In the genomic region with DNA sequence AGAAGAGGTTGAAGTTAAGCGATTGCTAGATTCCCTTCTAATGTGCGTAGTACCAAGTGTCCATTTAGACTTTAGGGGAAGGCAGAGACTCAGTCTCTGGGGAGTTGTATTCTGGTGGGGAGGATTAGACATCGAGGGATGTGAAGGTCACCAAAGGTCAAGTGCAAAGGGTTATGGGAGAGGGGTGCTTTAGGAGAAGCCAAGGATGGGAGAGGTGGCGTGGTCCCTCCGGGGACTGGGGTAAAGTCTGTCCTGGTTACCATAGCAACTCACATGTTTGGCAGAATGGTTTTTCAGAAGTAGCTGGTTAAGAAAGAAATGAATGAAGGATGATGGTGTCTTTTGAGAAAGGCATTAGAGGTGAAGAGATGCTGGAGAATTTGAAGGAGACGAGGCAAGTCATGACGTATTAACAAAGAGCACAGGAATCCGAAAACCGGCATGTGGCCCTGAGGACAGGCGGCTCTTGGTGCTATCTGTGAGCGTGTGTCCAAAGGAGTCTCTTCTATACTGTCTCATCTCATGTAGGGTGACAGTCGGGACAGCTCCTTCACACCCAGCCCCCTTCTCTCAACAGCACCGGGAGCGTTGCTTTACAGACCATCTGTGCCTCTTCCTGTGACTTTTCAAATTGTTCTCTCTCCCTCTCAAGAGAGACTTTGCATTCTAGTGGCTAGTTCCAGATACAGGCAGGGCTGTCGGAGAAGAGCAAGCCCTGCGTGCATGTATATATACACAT, we compare ENCODE assay signal across 11 mouse cellular contexts.
DNase-seq lines count a peak whose midpoint lies in the region; ATAC-seq and TF ChIP-seq lines count a peak whose summit lies in the region.
"Had no signal": no experiment of that assay in that cellular context is flagged by ENCODE, and none has a peak within 500 bp of the region (broad histone marks: within the 10 kb centered on the region; RNA-seq: fewer than 3 reads in every experiment).

No protein-coding gene starts in this region.

- H3K27me3 ChIP-seq in hindbrain, embryonic 11.5 days (ENCODE audit: control insufficient read depth, insufficient read depth, low read length), result no peaks in the 10 kb centered on the region
- no peaks in the 10 kb centered on the region for H3K27me3 ChIP-seq in hindbrain, embryonic 10.5 days (ENCODE audit: insufficient read depth, poor library complexity, severe bottlenecking)
- H3K27me3 ChIP-seq in forebrain, embryonic 14.5 days (replicated peaks; ENCODE audit: control insufficient read depth, insufficient read depth, low read length), result no peaks in the 10 kb centered on the region
- H3K27me3 ChIP-seq in hindbrain, embryonic 16.5 days (replicated peaks; ENCODE audit: control insufficient read depth, insufficient read depth, low read length), result no peaks in the 10 kb centered on the region
- no peaks in the 10 kb centered on the region for H3K27me3 ChIP-seq in midbrain, postnatal 0 days (ENCODE audit: insufficient read depth, low read length)

- H3K4me2 ChIP-seq in hindbrain, embryonic 11.5 days (replicated peaks; ENCODE audit: low read depth, low read length), result no peak overlapping the region
- H3K4me2 ChIP-seq in forebrain, embryonic 14.5 days (ENCODE audit: low read length), result no peak overlapping the region
- no peak overlapping the region for H3K4me2 ChIP-seq in hindbrain, embryonic 16.5 days (ENCODE audit: low read length)
- no peak overlapping the region for H3K4me2 ChIP-seq in midbrain, postnatal 0 days (ENCODE audit: low read depth, low read length, poor library complexity, severe bottlenecking)
- H3K4me2 ChIP-seq: liver, embryonic 11.5 days had no signal

- no peaks in the 10 kb centered on the region for H3K36me3 ChIP-seq in hindbrain, embryonic 11.5 days (ENCODE audit: control insufficient read depth, insufficient read depth, low read length)
- no peaks in the 10 kb centered on the region for H3K36me3 ChIP-seq in hindbrain, embryonic 10.5 days
- no peaks in the 10 kb centered on the region for H3K36me3 ChIP-seq in forebrain, embryonic 14.5 days (ENCODE audit: control insufficient read depth, insufficient read depth, low read length)
- H3K36me3 ChIP-seq in hindbrain, embryonic 16.5 days (ENCODE audit: control insufficient read depth, insufficient read depth, low read length), result no peaks in the 10 kb centered on the region
- no peaks in the 10 kb centered on the region for H3K36me3 ChIP-seq in midbrain, postnatal 0 days (ENCODE audit: insufficient read depth, low read length)

- H3K9me3 ChIP-seq in hindbrain, embryonic 11.5 days (ENCODE audit: control insufficient read depth, low read length), result no peaks in the 10 kb centered on the region
- H3K9me3 ChIP-seq in hindbrain, embryonic 10.5 days, result no peaks in the 10 kb centered on the region
- no peaks in the 10 kb centered on the region for H3K9me3 ChIP-seq in forebrain, embryonic 14.5 days (replicated peaks; ENCODE audit: control insufficient read depth, low read length)
- H3K9me3 ChIP-seq in hindbrain, embryonic 16.5 days (ENCODE audit: control insufficient read depth, low read length), result no peaks in the 10 kb centered on the region
- no peaks in the 10 kb centered on the region for H3K9me3 ChIP-seq in midbrain, postnatal 0 days (ENCODE audit: low read length)

- no peak for TF ChIP-seq CTCF in midbrain, postnatal 0 days (IDR thresholded peaks at IDR 0.05)

- no peak overlapping the region for H3K27ac ChIP-seq in hindbrain, embryonic 11.5 days (ENCODE audit: low read depth, low read length)
- no peak overlapping the region for H3K27ac ChIP-seq in hindbrain, embryonic 10.5 days
- peak overlapping the region; percentile 39 for H3K27ac ChIP-seq in forebrain, embryonic 14.5 days (ENCODE audit: low read depth, low read length)
- H3K27ac ChIP-seq in hindbrain, embryonic 16.5 days (ENCODE audit: low read depth, low read length), result 0 out of 2 replicates have a peak overlapping the region, but pooled peaks have one; percentile 23
- no peak overlapping the region for H3K27ac ChIP-seq in midbrain, postnatal 0 days (ENCODE audit: low read depth, low read length)

- H3K4me3 ChIP-seq in hindbrain, embryonic 11.5 days (ENCODE audit: low read depth, low read length), result no peak overlapping the region
- no peak overlapping the region for H3K4me3 ChIP-seq in hindbrain, embryonic 10.5 days
- H3K4me3 ChIP-seq in forebrain, embryonic 14.5 days (ENCODE audit: low read depth, low read length), result no peak overlapping the region
- H3K4me3 ChIP-seq in hindbrain, embryonic 16.5 days (ENCODE audit: low read length), result no peak overlapping the region
- no peak overlapping the region for H3K4me3 ChIP-seq in midbrain, postnatal 0 days (ENCODE audit: low read depth, low read length)

- no peaks in the 10 kb centered on the region for H3K4me1 ChIP-seq in hindbrain, embryonic 11.5 days (replicated peaks; ENCODE audit: control insufficient read depth, insufficient read depth, low read length)
- H3K4me1 ChIP-seq in hindbrain, embryonic 10.5 days (replicated peaks), result peaks cover 20% of the 10 kb centered on the region
- peaks cover 21% of the 10 kb centered on the region for H3K4me1 ChIP-seq in forebrain, embryonic 14.5 days (ENCODE audit: control insufficient read depth, insufficient read depth, low read length)
- peaks cover 18% of the 10 kb centered on the region for H3K4me1 ChIP-seq in hindbrain, embryonic 16.5 days (ENCODE audit: control insufficient read depth, insufficient read depth, low read depth, low read length)
- H3K4me1 ChIP-seq in midbrain, postnatal 0 days (ENCODE audit: insufficient read depth, low read length), result peaks cover 7% of the 10 kb centered on the region; the same call in 1 of the 2 replicates

- H3K9ac ChIP-seq in hindbrain, embryonic 11.5 days (ENCODE audit: low read depth, low read length), result no peak overlapping the region
- no peak overlapping the region for H3K9ac ChIP-seq in forebrain, embryonic 14.5 days (ENCODE audit: low read length)
- no peak overlapping the region for H3K9ac ChIP-seq in hindbrain, embryonic 16.5 days (ENCODE audit: low read depth, low read length)
- H3K9ac ChIP-seq in midbrain, postnatal 0 days (replicated peaks; ENCODE audit: low read length, poor library complexity, severe bottlenecking), result no peak overlapping the region

- WGBS in hindbrain, embryonic 11.5 days, result 56% methylated on average over 16 of the region's 16 CpGs
- 70% methylated on average over 16 of the region's 16 CpGs for WGBS in hindbrain, embryonic 10.5 days
- 54% methylated on average over 16 of the region's 16 CpGs for WGBS in forebrain, embryonic 14.5 days
- WGBS in hindbrain, embryonic 16.5 days, result 48% methylated on average over 16 of the region's 16 CpGs
- WGBS in midbrain, postnatal 0 days, result 47% methylated on average over 16 of the region's 16 CpGs

- ATAC-seq in hindbrain, embryonic 11.5 days (ENCODE audit: low FRiP score), result 0 out of 2 replicates have a peak, but pooled peaks have one; percentile 33
- ATAC-seq in forebrain, embryonic 14.5 days, result peak; percentile 85; the same call in 1 of the 2 replicates
- peak; percentile 61 for ATAC-seq in hindbrain, embryonic 16.5 days
- ATAC-seq in midbrain, postnatal 0 days (ENCODE audit: low FRiP score), result peak; percentile 38; the same call in 1 of the 2 replicates
- ATAC-seq in CD4-positive, CD25-positive, alpha-beta regulatory T cell, adult 4 months, result no peak

- peak; percentile 33 for DNase-seq in hindbrain, embryonic 11.5 days (ENCODE audit: low spot score)
- no peak for DNase-seq in hindbrain, embryonic 10.5 days (ENCODE audit: low spot score)
- peak; percentile 65 for DNase-seq in forebrain, embryonic 14.5 days (ENCODE audit: low spot score)
- DNase-seq in midbrain, postnatal 0 days (ENCODE audit: low spot score), result no peak
- no peak for DNase-seq in kidney, adult 9 months
- DNase-seq in urinary bladder, postnatal 25 days (ENCODE audit: low spot score), result no peak
- DNase-seq: gastrocnemius, postnatal 14 days; kidney, postnatal 10 days had no signal

Comparison
In these comparisons a context has a peak if more than half of its experiments do, and no peak if none do; other contexts are left out.
1. DNase-seq: peak in hindbrain, embryonic 11.5 days (single experiment) and forebrain, embryonic 14.5 days (single experiment); none in hindbrain, embryonic 10.5 days (single experiment), midbrain, postnatal 0 days (single experiment), kidney, adult 9 months (single experiment) and urinary bladder, postnatal 25 days (single experiment).
2. H3K27ac ChIP-seq: peak in forebrain, embryonic 14.5 days (single experiment) and hindbrain, embryonic 16.5 days (single experiment); none in hindbrain, embryonic 11.5 days (single experiment), hindbrain, embryonic 10.5 days (single experiment) and midbrain, postnatal 0 days (single experiment).